Mouse (Mus musculus) hematopoietic stem cell, adult 5-6 weeks (primary cell): ENCODE data around the gene Sfswap. TPM values are rescaled to one million over a fixed set of nuclear protein-coding genes. Genes with fewer than 3 reads are reported as not detected.
"Not testable (repeated sequence)": the region's sequence is repeated elsewhere in the genome, so short reads cannot be mapped to it uniquely, and the experiment has no call there.

ENCODE experiments used
- ATAC-seq, 2 experiments: fragments of 125-278 bp in 1 of 2; replicated peaks in 1 of 2; 2 replicates each; pipeline ENCODE4 v1.8.0; 2016 to 2017; ENCODE audit warnings: inconsistent platforms in 2 of 2, mild to moderate bottlenecking in 2 of 2, moderate number of reproducible peaks in 2 of 2, low read depth in 1 of 2, moderate TSS enrichment in 1 of 2; ENCODE audit not compliant: low FRiP score in 2 of 2, poor library complexity in 2 of 2, severe bottlenecking in 2 of 2, insufficient read depth in 1 of 2, low TSS enrichment in 1 of 2
- total RNA-seq: library from RNA; stranded (forward); fragments of 172-1452, 232-1000 nt; gene quantifications from 2 replicates; pipeline ENCODE4 v1.2.3, GENCODE M21; 2017

Sfswap gene
- total RNA-seq, 1 experiment from 2014 or later: 75.2 TPM

- ATAC-seq: no peak
Observed at GRCm38 (mm10) chr5:129562342-129562741, 61.3 kb downstream of the Sfswap start.

- ATAC-seq: no peak
Observed at GRCm38 (mm10) chr5:129568596-129568995, 67.6 kb downstream of the Sfswap start.

GRCm38 (mm10) chr5:129578201-129578600 lies 77.2 kb downstream of the Sfswap start:
- ATAC-seq: peak; percentile 41 to 46; a peak in 2 of 4 replicates

- ATAC-seq: no peak
Observed at GRCm38 (mm10) chr5:129580046-129580445, 79.0 kb downstream of the Sfswap start.

GRCm38 (mm10) chr5:129580572-129580971 lies 79.6 kb downstream of the Sfswap start:
- ATAC-seq: no peak

- no peak for ATAC-seq
Observed at GRCm38 (mm10) chr5:129581015-129581414, 80.0 kb downstream of the Sfswap start.

GRCm38 (mm10) chr5:129583331-129583730 lies 82.3 kb downstream of the Sfswap start:
- no peak for ATAC-seq

- ATAC-seq: peak; percentile 67
Observed at GRCm38 (mm10) chr5:129583761-129584582, 83.0 kb downstream of the Sfswap start, which contains the start of gene Mmp17. TSS of gene Mmp17 (plus strand) at chr5:129584169.

GRCm38 (mm10) chr5:129584583-129585541 lies 83.8 kb downstream of the Sfswap start:
- no peak for ATAC-seq

- ATAC-seq: peak; percentile 69 to 76
Observed at GRCm38 (mm10) chr5:129586016-129586415, 85.0 kb downstream of the Sfswap start.

- ATAC-seq: peak in 1 of 2 experiments; percentile 2; a peak in 1 of 4 replicates
Observed at GRCm38 (mm10) chr5:129586471-129586870, 85.5 kb downstream of the Sfswap start.

- ATAC-seq: no peak
Observed at GRCm38 (mm10) chr5:129590915-129591314, 89.9 kb downstream of the Sfswap start.

GRCm38 (mm10) chr5:129594116-129595114 lies 93.4 kb downstream of the Sfswap start:
- peak; percentile 83 to 86 for ATAC-seq

- no peak for ATAC-seq
Observed at GRCm38 (mm10) chr5:129602071-129602487, 101.1 kb downstream of the Sfswap start.

- ATAC-seq: no peak
Observed at GRCm38 (mm10) chr5:129607476-129607875, 106.5 kb downstream of the Sfswap start.

GRCm38 (mm10) chr5:129611060-129611459 lies 110.0 kb downstream of the Sfswap start:
- ATAC-seq: peak; percentile 69 to 74

- not testable (repeated sequence) for ATAC-seq
Observed at GRCm38 (mm10) chr5:129620600-129620999, 119.6 kb downstream of the Sfswap start.
